Mouse (Mus musculus): ENCODE measurements at regions not wholly inside any gene's neighbourhood (a gene's known extent, or its start where the extent isn't known, plus 50 kb on each side); places are given as distances from the start of the nearest gene placed in this dataset.

DNA sequence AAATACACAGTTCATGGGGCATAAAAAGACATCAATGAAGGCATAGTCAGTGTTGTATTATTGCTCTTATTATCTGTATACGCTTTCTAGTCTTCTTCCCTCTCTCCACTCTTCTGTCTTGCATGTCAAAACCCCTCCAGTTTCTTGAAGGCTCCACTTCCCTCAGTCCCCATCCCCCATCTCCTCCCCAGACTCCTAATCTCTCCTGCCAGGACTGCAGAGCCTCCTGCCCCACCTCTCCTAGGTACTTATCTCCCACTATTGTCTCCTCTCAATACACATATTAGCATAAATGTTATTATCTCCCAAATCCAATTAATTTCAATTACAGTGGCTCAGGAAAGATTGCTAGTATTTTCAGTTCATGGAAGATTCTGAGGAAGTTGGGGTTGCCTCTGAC, 264.2 kb downstream of the Gm9195 start:
- no peak for ATAC-seq (replicated peaks; ENCODE audit: low FRiP score, low TSS enrichment, poor library complexity, severe bottlenecking)

DNA sequence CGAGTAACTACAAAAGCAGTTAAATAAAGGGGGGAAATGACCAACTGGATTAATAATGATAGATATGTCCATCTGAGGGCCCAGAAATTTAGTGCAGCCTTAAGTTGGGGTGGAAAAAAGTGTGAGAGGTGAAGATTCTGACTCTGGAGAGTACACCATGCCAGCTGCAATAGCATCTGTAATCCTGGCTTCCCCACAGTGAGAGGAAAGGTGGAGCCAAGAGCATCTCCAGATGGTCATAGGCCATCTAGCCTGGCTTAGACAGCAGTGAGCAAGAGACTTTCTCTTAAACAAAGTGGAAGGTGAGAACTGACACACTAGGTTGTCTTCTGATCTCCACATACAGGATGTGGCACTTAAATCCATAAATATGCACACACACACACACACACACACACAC, 264.7 kb downstream of the Gm9195 start:
- ATAC-seq (replicated peaks; ENCODE audit: low FRiP score, low TSS enrichment, poor library complexity, severe bottlenecking), result no peak

DNA sequence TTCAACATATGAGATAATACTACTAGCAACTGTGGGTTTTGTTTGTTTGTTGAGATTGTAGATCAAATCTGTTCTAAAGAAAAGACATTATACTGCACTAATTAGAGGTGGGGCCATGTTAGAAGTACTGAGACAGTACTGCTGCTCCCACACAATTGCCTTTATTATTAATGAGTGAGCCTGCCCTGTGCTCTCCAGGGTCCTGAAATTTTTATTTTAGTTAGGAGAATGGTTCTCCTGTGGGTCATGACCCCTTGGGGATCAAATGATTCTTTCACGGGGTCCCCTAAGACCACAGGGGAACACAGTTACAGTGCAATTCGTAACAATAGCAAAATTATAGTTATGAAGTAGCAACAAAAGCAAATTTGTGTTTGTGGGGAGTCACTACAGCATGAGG, 268.8 kb downstream of the Gm9195 start:
- ATAC-seq (replicated peaks; ENCODE audit: low FRiP score, low TSS enrichment, poor library complexity, severe bottlenecking), result no peak

DNA sequence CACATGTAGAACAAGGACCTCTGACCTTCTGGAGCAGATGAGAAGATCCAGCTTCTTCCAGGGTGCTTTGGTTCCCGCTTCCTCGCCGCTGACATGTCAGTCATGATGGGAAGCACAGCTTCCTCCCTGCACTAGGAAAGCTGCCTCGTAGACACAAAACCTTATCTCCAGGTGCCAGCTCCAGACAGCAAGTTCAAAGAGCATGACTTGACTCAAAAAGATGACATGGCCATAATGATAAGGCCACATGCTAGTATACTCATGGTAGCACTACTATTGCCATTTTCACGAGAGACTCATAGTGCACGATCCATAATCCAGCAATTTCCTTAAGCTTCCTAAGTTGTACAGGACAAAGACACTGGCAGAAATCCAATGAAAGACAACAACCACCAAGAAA, 272.1 kb downstream of the Gm9195 start:
- ATAC-seq (replicated peaks; ENCODE audit: low FRiP score, low TSS enrichment, poor library complexity, severe bottlenecking), result no peak

DNA sequence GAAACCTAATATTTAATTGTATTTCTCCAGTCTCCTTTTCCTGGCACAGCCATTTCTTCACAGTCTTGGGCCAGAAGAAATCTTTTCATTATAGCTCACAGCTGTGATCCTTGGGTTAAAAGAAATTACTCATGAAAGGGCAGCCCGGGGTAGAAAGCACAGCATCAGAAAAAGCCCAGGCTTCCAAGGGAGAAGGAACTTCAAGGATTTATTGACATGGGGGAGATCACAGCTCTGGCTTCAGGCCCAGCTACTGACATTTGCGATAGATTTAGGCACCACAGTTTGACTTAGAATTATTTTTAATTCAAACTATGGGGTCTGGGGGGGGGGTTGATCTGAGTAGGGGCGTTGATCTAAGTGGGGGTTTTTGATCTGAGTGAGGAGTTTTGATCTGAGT, 291.3 kb downstream of the Gm9195 start:
- ATAC-seq (replicated peaks; ENCODE audit: low FRiP score, low TSS enrichment, poor library complexity, severe bottlenecking), result no peak

DNA sequence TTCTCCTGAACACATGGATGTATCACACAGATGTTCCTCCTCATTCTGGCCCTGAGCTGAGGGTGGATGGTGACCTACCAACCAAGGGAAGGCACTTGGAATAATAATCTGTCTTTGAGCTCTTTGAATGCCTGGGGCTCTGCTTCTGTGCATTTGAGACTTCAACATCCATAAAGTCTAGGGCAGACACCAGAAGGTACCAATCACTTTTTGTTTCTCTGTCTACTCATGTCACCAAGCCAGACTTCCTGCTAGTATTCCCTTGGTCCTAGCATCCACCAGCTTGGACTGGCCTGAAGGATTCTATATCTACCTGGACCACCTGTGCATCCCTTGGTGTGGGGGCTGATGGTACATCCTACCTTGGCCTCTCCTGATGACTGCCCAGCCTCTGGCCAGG, 291.7 kb downstream of the Gm9195 start:
- ATAC-seq (replicated peaks; ENCODE audit: low FRiP score, low TSS enrichment, poor library complexity, severe bottlenecking), result no peak

DNA sequence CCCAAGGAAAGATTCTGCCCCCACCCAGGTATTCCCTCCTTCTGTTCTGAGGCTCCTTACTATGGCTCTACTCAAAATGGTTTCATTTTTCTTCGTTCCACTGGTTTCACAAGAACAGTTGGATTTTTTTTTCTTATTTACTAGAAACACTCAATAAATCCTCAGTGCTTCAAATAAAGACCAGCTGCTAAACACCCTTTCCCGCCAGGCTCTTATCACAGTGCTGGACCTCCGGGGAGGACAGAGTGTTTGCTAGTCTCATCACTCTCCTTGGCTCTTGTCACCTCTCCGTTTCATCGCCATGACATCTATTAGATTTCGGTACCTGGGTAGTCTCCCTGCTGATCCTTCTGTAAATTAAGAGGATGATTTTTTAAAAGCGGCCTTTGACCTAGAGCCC, 293.7 kb downstream of the Gm9195 start:
- ATAC-seq (replicated peaks; ENCODE audit: low FRiP score, low TSS enrichment, poor library complexity, severe bottlenecking), result no peak

DNA sequence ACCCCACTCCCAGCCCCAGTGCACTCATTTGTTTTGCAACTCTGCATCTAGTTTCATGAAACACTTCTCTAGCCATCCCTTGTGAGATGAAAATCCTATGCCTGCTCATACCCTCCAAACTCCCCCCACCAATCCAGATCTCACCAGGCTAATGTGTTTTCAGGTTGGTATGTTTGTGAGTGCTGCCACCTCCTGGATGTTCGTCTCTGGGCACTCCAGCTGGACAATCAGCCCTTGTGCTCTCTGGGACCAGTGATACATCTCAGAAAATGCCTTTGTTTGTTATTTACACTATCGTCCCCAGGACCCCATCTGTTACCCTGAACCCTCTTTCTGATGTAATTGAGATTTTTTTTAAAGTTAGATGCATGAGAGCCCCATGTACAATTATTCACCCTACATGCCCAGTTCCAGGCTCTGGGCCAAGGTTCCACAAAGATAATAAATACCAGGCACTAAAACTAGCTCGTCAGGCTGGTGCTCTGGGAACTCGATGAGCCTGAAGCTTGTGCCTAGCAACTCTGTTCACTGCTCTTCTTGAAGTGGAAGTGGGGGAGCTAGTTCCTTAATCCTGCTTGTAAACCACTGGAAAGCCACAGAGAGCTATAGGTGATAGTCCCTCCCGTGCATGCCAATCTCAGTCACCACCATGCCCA, 304.2 kb downstream of the Gm9195 start:
- no peak for ATAC-seq (replicated peaks; ENCODE audit: low FRiP score, low TSS enrichment, poor library complexity, severe bottlenecking)

DNA sequence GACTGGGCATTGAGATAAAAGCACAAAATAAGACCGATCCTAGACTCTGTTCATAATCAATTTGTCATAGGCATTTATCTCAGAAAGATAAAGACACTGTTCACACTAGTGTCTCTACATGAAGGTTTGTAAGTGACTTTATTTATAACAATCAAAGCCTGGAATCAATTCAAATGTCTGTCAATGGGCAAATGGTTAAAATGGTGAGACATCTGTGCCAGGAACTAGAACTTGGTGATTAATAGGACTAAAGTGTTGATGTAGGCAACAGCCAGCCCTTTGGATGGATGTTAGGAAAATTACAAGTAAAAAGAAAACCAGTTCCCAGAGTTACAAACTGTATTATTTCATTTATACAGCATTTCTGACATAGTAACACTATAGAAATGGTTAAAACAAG, 315.9 kb downstream of the Gm9195 start:
- no peak for ATAC-seq (replicated peaks; ENCODE audit: low FRiP score, low TSS enrichment, poor library complexity, severe bottlenecking)

DNA sequence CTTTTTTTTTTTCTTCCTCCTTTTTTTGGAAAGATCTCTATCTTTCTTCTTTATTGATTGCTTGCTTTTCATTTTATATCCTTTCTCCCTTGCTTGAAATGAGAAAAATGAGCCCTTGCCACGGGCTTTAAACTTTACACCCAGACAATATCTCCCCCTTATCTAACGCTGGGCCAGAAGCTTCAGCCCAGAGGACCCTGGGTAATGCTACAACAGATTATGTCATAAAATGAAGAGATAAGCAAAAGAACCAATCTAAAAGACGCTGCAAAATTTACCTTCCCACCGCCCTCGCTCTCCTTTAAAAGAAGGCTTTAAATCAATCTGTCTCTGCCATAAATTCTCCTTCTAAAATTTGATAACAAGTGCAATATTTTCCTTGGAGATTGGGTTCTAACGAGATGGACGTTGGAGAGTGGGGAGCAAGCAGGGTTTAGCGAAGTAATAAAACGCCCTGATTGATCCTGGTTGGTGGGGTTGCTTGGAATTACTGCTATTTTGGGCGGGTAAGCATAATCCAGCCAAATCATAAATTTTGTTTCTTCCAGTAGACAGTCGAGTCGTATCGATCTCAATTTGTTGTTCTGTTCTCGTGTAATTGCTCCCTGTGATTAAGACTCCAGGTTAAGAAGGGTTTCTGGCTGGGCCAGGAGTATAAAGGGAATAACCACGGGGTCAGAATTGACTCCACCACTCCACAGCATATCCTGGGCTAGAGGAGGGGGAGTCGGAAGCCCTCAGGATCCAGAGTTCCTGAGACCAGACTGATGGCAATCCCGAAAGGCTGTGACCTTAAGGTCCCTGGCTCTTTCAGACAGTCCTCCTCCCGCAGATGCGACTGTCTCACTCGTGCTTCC, 318.9 kb downstream of the Gm9195 start:
- no peak for ATAC-seq (replicated peaks; ENCODE audit: low FRiP score, low TSS enrichment, poor library complexity, severe bottlenecking)

DNA sequence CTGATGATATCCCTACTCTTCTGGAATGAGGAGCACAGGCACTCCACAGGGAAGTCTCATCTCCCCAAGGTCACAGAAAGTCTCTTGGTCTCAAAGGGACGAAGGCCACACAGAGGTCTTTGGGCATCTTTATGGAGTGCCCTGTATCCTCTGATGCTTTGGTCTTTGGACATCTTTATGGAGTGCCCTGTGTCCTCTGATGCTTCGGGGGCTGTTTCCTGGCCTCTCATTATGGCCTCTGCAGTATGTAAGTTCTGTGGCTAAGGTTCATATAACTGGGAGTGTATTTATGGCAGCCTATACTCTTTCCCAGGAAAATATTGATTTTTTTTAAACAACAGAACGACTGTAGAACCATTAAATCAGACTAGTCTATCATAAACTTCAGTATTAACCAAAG, 319.9 kb downstream of the Gm9195 start:
- no peak for ATAC-seq (replicated peaks; ENCODE audit: low FRiP score, low TSS enrichment, poor library complexity, severe bottlenecking)

DNA sequence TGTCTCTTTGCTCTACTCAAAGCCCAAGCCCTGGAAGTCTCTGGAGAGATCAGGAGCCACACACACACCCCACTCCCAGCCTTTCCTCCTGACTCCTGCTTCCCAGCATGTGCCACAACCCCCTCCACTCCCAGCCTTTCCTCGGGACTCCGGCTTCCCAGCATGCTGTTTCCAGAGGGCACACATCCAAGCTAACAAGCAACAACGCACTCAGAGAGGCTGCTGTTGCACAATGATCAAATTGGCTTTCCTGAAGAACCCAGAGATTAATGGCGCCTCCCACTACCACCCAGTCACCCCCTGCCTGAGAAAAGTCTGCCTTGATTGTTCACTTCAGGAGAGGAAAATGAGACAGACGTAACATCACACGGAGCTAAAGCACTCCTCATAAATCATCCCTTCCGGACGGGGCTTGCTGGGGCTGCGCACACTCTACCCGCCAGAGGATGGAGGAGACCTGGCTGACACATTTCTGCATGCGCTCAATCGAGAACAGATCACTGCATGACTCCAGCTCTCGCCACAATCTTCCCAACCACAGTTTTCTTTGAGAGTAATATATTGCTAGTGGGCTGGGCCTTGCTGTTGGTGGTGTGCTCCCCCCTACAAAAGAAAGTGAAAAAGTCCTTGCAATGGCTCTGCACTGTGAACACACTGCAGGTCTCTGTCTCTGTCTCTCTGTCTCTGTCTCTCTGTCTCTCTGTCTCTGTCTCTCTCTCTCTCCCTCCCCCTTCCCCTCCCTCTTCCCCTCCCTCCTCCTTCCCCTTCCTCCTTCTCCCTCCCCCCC, 332.9 kb downstream of the Gm9195 start:
- no peak for ATAC-seq (replicated peaks; ENCODE audit: low FRiP score, low TSS enrichment, poor library complexity, severe bottlenecking)

DNA sequence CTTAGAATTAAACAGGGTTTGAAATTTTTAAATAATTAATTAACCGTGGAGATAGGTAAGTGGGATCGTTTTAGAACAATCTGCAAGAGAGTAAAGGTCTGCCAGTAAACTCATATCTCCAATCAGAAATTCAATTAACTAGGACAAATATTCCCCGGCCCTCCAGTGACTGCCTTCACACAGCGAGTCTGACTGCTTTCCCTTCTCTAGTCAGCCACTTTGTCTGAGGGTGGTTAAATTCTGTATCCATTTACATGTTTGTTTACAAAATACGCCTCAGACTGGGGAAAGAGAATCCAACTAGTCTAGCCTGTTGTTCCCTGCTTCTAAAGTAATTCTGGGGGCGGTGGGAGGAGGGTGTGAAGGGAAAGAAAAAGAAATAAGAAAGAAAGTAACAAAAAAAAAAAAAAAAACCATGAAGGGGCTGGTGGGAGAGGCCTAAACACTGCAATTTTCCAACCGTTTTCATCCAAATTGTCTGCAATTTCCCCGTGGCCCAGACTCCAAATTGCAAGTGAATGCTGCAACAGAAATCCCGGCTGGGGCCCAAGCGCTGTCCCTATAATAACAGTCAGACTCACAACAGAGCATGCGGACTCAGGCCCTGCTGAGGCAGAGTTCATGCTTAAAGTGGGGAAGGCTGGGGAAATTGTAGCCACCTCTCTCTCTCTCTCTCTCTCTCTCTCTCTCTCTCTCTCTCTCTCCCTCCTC, 336.3 kb downstream of the Gm9195 start:
- no peak for ATAC-seq (replicated peaks; ENCODE audit: low FRiP score, low TSS enrichment, poor library complexity, severe bottlenecking)

DNA sequence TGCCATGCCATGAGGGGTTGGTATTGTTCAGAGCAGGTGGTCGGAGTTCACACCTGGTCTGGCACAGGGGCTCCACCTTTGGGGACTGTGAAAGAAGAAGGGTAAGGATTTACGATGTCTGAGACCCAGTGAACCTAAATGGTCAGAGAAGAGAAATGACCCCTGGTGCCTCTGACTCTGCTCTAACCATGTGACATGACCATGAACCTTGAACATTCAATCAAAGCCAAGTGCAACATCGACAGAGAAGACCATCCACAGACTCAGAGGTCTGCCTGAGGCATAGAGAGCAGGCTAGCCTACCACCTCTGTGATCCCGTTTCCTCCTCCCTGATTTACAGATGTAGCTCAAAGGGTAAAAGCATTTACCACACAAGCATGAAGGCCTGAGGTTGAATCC, 340.0 kb downstream of the Gm9195 start:
- no peak for ATAC-seq (replicated peaks; ENCODE audit: low FRiP score, low TSS enrichment, poor library complexity, severe bottlenecking)

DNA sequence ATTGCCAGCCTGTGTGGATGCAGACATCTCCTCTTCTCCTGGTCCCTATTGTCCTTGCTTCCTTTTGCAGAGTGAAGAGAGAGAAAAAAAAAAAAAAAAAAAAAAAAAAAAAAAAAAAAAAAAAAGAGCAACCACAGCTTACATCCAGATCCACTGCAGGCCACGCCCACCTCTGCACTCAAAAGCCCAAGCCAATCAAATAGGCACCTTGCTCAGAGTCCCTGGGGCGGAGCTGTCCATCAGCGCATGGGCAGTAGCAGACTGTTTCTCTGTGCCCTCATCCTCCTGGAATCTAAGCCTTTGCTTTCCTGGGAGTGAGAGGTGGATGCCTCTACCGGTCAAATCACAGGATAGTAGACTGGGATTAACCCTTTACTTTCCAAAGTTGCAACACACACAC, 342.2 kb downstream of the Gm9195 start:
- ATAC-seq (replicated peaks; ENCODE audit: low FRiP score, low TSS enrichment, poor library complexity, severe bottlenecking), result peak; percentile 59; the same call in 1 of the 2 replicates

DNA sequence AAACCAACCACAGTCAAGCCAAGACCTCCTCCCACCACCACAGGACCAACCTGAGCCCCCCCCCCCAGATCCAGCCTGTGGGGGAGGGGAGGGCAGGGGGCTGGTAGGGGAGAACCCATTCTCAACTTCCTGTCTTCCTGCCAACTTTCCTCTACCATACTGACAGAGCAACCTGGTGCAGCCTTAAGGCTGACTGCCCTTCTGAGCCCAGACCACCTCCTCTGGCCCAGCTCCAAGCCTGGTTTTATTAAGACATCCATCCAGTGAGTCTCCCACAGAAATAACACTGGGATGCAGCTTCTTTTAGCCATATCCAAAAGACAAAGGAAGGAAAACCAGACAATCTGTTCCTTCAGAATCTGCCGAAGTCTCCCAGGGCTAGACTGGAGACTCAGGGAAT, 342.8 kb downstream of the Gm9195 start:
- ATAC-seq (replicated peaks; ENCODE audit: low FRiP score, low TSS enrichment, poor library complexity, severe bottlenecking), result no peak

DNA sequence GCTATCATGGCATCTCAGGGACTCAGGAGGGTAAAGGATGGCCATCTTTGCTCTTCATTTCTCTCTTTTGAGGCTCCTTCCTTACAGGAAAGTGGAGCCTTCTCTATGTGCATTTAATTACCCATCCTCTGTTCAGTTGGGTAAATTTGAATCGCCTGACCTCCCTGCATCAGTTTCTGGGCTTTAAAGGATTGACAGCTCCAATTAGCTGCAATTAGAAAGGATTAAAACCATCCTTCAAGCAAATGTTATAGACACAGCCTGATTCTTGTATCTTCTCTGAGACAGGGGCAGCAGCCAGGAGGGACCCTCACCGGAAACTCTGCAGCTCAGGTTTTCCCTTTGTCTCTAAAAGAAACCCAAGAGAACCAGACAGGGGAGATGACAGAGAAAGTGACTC, 345.3 kb downstream of the Gm9195 start:
- no peak for ATAC-seq (replicated peaks; ENCODE audit: low FRiP score, low TSS enrichment, poor library complexity, severe bottlenecking)

DNA sequence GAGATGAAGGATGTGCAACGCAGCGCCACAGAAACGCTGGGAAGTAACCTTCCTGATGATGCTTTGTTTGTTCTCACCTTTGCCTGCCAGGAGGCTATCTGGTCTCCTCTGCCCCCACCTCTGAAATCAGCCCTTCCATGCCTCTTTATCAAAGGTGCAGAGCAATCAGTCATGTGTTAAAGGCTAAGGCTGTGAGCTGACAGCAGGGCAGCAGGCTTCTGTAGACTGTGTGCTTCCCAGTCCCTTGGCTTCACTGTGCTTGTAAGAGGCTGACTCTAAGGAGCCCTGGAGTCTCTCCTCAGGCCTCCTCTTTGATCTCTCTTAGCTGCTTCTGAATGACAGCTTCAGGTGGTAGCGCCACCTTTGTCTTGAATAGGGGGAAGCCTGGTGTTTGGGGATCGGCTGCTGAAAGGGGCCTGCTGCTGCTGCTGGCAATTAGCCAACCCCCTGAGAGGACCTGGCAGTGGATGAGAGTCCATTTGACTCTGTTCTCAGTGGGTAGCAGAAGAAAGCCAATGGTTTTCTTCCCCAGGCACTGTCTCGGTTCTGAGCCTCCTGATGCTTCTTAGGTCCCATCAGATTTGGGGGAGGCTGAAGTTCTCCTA, 348.7 kb downstream of the Gm9195 start:
- no peak for ATAC-seq (replicated peaks; ENCODE audit: low FRiP score, low TSS enrichment, poor library complexity, severe bottlenecking)

DNA sequence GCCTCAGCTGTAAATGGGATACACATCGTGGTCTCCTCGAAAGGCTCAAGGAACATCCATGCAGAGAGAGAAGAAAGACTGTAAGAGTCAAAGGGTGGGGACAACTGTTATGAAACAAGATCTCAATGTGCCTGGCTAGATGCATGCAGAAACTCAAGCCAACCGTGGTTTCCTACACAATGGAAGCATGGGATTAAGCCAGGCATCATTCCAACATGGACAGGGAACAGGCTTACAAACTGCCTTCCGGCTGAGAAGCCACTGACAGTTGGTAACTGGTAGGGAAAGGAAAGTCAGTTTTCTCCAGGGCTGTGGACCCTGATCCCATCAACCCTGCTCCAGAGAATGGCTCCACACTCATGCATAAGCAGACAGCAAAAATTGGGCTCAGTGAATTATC, 350.5 kb downstream of the Gm9195 start:
- no peak for ATAC-seq (replicated peaks; ENCODE audit: low FRiP score, low TSS enrichment, poor library complexity, severe bottlenecking)

DNA sequence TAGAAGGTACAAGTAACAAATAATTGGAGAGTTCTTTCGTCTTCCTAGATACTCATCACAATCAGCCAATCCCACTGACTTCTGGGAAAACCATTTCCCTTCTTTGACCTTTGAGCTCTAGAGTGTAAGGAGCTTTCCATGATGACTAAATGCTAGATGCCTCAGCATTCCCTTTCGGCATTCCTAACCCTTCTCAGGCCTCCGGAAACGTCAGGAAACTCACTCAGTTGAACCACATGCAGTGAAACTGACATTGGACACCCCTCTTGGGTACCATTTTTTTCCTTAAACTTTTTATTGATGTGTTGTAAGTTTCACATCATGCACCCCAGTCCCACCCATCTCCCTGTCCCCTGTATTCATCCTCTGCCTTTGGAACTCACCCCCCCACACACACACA, 361.5 kb downstream of the Gm9195 start:
- ATAC-seq (replicated peaks; ENCODE audit: low FRiP score, low TSS enrichment, poor library complexity, severe bottlenecking), result no peak

All from megakaryocyte-erythroid progenitor cell, adult 5-6 weeks (primary cell).